Mouse (Mus musculus) hindbrain, embryonic 16.5 days (tissue): ENCODE results near the gene Prkar1b. TPM values are rescaled to one million over a fixed set of nuclear protein-coding genes. Genes with fewer than 3 reads are reported as not detected.

ENCODE experiments used
- ATAC-seq: fragments of 200-750 bp; cut with Nextera tagmentation; 2 replicates; pipeline ENCODE4 v1.8.0; 2017; ENCODE audit warnings: moderate TSS enrichment, moderate library complexity
- H3K27ac ChIP-seq: fragments of 300-500 bp; sonication (generic); 2 replicates; pipeline ENCODE4 v1.5.1; 2014; ENCODE audit warnings: low read depth, mild to moderate bottlenecking, control low read depth, low read length, moderate library complexity
- H3K27me3 ChIP-seq: fragments of 300-500 bp; sonication (generic); replicated peaks from 2 replicates; pipeline ENCODE4 v1.6.1; 2014; ENCODE audit warnings: low read length; ENCODE audit not compliant: control insufficient read depth, insufficient read depth
- H3K36me3 ChIP-seq: fragments of 300-500 bp; sonication (generic); 2 replicates; pipeline ENCODE4 v1.6.1; 2014; ENCODE audit warnings: mild to moderate bottlenecking, low read length, moderate library complexity, mixed read lengths; ENCODE audit not compliant: control insufficient read depth, insufficient read depth
- H3K4me1 ChIP-seq: fragments of 300-500 bp; sonication (generic); 2 replicates; pipeline ENCODE4 v1.6.1; 2014; ENCODE audit warnings: low read depth, low read length; ENCODE audit not compliant: control insufficient read depth, insufficient read depth
- H3K4me2 ChIP-seq: fragments of 300-500 bp; sonication (generic); 2 replicates; pipeline ENCODE4 v1.6.1; 2014; ENCODE audit warnings: mild to moderate bottlenecking, low read length, control low read depth, moderate library complexity
- H3K4me3 ChIP-seq: fragments of 300-500 bp; sonication (generic); 2 replicates; pipeline ENCODE4 v1.5.1; 2014; ENCODE audit warnings: mild to moderate bottlenecking, low read length, control low read depth, moderate library complexity
- H3K9ac ChIP-seq: fragments of 300-500 bp; sonication (generic); 2 replicates; pipeline ENCODE4 v1.6.1; 2014; ENCODE audit warnings: low read depth, mild to moderate bottlenecking, control low read depth, low read length, moderate library complexity
- H3K9me3 ChIP-seq: fragments of 300-500 bp; sonication (generic); 2 replicates; pipeline ENCODE4 v1.6.1; 2014; ENCODE audit warnings: mild to moderate bottlenecking, low read length, moderate library complexity; ENCODE audit not compliant: control insufficient read depth
- WGBS: fragments of 180-500 bp; shearing (Covaris S2); extraction: QIAGEN DNeasy Blood & Tissue Kit; methylation state at CpG from one replicate; pipeline ENCODE4 v1.1.7; 2014; 5-methylcytosine and 5-hydroxymethylcytosine counted together
- polyA plus RNA-seq: library from polyadenylated mRNA; unstranded; fragments of >200 nt; fragmentation: Nextera tagmentation; extraction: Ambion mirVana; gene quantifications from 2 replicates; pipeline ENCODE4 v1.2.1, GENCODE M21; 2015

Gene Prkar1b
- polyA plus RNA-seq, 1 experiment from 2014 or later, result 332 TPM

- Histone ChIP-seq H3K4me1 (peaks cover 17% of the 10 kb centered on the region), H3K9ac (peak overlapping the region; percentile 60), H3K27ac (peak overlapping the region; percentile 76), H3K4me2 (peak overlapping the region; percentile 95), H3K27me3 (no peaks in the 10 kb centered on the region), H3K4me3 (peak overlapping the region; percentile 87), H3K36me3 (peaks cover 12% of the 10 kb centered on the region; the same call in 1 of the 2 replicates), H3K9me3 (no peaks in the 10 kb centered on the region)
- 25% methylated on average over 11 of the region's 11 CpGs for whole genome bisulfite sequencing
- ATAC-seq, result peak; percentile 19
Observed at GRCm38 (mm10) chr5:139149006-139149672, 662 bp downstream of the Prkar1b start.

DNA sequence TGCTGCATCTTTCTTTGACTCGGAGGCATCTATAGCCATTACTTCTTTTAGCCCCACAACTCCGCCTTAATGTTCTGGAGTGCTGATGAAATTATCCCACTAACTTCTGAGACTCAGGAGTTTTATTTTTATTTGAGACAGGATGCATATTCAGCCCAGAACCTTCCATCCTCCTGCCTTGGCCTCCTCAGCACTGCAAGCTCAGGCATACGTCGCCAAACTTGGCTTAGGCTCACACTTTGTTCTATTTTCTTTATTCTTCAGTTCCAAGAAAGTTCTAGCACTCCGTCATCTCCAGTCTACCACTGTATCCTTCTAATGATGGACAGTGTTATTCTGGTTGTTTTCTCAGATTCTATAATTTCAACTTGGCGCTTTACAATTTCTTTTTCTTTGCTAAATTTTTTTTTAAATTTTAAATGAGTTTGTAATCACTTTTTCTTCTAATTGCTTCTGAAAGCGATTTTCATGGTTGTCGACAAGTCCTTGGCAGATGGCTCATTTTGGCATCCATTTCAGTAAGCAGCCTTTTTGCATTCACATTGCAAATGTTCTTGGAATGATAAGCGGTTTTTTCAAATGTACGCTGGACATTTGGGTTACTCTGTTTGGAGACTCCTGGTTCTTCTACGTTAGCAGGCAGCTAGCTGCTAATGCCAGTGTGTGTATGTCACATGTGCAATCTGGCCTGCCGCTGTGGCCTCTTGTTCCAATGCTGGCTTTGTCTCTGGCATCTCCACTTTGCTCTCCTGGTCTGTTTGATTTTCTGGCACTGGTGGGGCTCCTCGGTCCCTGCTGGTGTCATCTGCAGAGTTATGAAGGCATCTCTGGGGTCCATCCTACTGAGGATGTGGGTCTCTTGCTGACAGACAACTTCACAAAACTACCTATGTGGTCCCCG is 2.4 kb downstream of the Prkar1b start:
- no peak for ATAC-seq
- WGBS, result 70% methylated on average over 14 of the region's 14 CpGs
- no peak overlapping the region for H3K27ac ChIP-seq

GRCm38 (mm10) chr5:139146476-139147075 is 3.2 kb downstream of the Prkar1b start:
- H3K36me3 ChIP-seq, result no peaks in the 10 kb centered on the region
- H3K4me3 ChIP-seq, result no peak overlapping the region
- H3K9me3 ChIP-seq, result no peaks in the 10 kb centered on the region
- H3K27ac ChIP-seq, result no peak overlapping the region
- no peak for ATAC-seq
- peaks cover 17% of the 10 kb centered on the region for H3K4me1 ChIP-seq
- no peak overlapping the region for H3K4me2 ChIP-seq
- 87% methylated on average over 11 of the region's 11 CpGs for WGBS
- H3K9ac ChIP-seq, result no peak overlapping the region
- H3K27me3 ChIP-seq, result no peaks in the 10 kb centered on the region

More for the DNA sequence above, 2.4 kb downstream of the Prkar1b start:
- Histone ChIP-seq H3K9me3 (no peaks in the 10 kb centered on the region), H3K4me1 (peaks cover 17% of the 10 kb centered on the region), H3K36me3 (0 out of 2 replicates have a peak, but pooled peaks cover 2% of the 10 kb centered on the region), H3K9ac (no peak overlapping the region), H3K4me2 (no peak overlapping the region), H3K27me3 (no peaks in the 10 kb centered on the region), H3K4me3 (no peak overlapping the region)

- H3K4me1 ChIP-seq, result peaks cover 11% of the 10 kb centered on the region
- 93% methylated on average over 4 of the region's 4 CpGs for WGBS
- no peak overlapping the region for H3K9ac ChIP-seq
- no peaks in the 10 kb centered on the region for H3K9me3 ChIP-seq
- H3K4me2 ChIP-seq, result no peak overlapping the region
- H3K4me3 ChIP-seq, result no peak overlapping the region
- H3K27me3 ChIP-seq, result no peaks in the 10 kb centered on the region
- H3K27ac ChIP-seq, result no peak overlapping the region
- H3K36me3 ChIP-seq, result no peaks in the 10 kb centered on the region
- ATAC-seq, result no peak
Observed at GRCm38 (mm10) chr5:139145726-139146125, 4.1 kb downstream of the Prkar1b start.

GRCm38 (mm10) chr5:139143890-139144289 is 5.9 kb downstream of the Prkar1b start:
- no peak for ATAC-seq
- Histone ChIP-seq H3K4me3 (no peak overlapping the region), H3K36me3 (no peaks in the 10 kb centered on the region), H3K9me3 (no peaks in the 10 kb centered on the region), H3K27ac (no peak overlapping the region), H3K9ac (no peak overlapping the region), H3K4me2 (no peak overlapping the region), H3K27me3 (no peaks in the 10 kb centered on the region), H3K4me1 (peaks cover 6% of the 10 kb centered on the region; the same call in 1 of the 2 replicates)
- WGBS, result 69% methylated on average over 3 of the region's 3 CpGs

- WGBS, result 79% methylated on average over 5 of the region's 5 CpGs
Observed at GRCm38 (mm10) chr5:139141326-139141725, 8.5 kb downstream of the Prkar1b start.

DNA sequence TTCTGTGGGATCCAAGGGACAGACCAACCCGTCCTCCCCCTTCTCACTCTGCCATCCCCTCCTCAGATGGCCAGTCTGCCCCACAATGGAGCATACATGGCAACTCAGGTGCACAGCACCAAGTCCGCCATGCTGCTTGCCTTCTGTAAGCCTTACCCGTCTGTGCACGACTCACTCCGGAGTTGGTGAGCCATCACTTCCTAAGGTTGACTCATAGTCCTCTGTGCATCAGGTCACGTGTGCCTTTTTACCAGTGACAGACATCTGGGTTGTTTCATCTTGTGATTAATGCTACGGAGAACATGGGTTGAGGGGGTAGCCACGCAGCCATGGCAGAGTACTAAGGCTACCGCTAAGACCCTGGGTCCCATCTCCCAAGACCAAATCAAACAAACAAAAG is 9.2 kb downstream of the Prkar1b start:
- no peaks in the 10 kb centered on the region for H3K9me3 ChIP-seq
- no peak overlapping the region for H3K4me2 ChIP-seq
- H3K9ac ChIP-seq, result no peak overlapping the region
- peaks cover 3% of the 10 kb centered on the region for H3K4me1 ChIP-seq
- no peak for ATAC-seq
- WGBS, result 83% methylated on average over 9 of the region's 9 CpGs
- no peak overlapping the region for H3K4me3 ChIP-seq
- H3K27me3 ChIP-seq, result no peaks in the 10 kb centered on the region
- no peaks in the 10 kb centered on the region for H3K36me3 ChIP-seq
- no peak overlapping the region for H3K27ac ChIP-seq

More at GRCm38 (mm10) chr5:139141326-139141725, 8.5 kb downstream of the Prkar1b start:
- Histone ChIP-seq H3K4me2 (no peak overlapping the region), H3K9ac (no peak overlapping the region), H3K36me3 (no peaks in the 10 kb centered on the region), H3K27ac (no peak overlapping the region), H3K4me3 (no peak overlapping the region), H3K27me3 (no peaks in the 10 kb centered on the region), H3K4me1 (peaks cover 3% of the 10 kb centered on the region), H3K9me3 (no peaks in the 10 kb centered on the region)
- no peak for ATAC-seq

DNA sequence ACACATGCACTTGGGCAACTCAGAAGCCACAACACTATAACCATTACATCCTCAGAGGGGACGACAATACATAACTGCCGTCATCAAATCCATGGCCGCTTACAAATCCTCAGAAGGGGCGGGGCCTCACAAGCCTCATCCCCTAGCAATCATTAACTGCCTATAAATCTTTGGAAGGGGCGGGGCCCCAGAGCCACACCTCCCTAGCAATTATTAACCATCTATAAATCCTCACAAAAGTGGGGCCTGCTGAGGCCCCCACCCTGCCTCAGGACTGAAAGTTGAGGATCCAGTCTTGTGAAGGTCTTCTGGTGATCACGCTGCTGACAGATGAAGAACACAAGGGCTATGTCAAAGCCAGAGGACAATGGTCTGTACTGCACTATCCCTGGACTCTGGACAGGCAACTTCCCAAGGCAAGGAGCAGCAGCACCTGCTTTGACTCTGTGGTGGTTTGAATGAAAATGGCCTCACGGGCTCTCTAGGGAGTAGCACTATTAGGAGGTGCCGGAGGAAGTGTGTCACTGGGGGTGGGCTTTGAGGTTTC is 10.8 kb downstream of the Prkar1b start:
- no peaks in the 10 kb centered on the region for H3K27me3 ChIP-seq
- H3K4me3 ChIP-seq, result no peak overlapping the region
- WGBS, result 77% methylated on average over 8 of the region's 8 CpGs
- no peak overlapping the region for H3K27ac ChIP-seq
- no peak overlapping the region for H3K4me2 ChIP-seq
- no peaks in the 10 kb centered on the region for H3K9me3 ChIP-seq
- no peaks in the 10 kb centered on the region for H3K36me3 ChIP-seq
- peaks cover 3% of the 10 kb centered on the region for H3K4me1 ChIP-seq
- no peak overlapping the region for H3K9ac ChIP-seq
- 0 out of 2 replicates have a peak, but pooled peaks have one; percentile 24 for ATAC-seq
